Mouse (Mus musculus) forelimb bud, embryonic 11.5 days (tissue): ENCODE measurements around the gene Atxn7l3.
"Not testable (repeated sequence)": the region's sequence is repeated elsewhere in the genome, so short reads cannot be mapped to it uniquely, and the experiment has no call there.

ENCODE experiments used
- DNase-seq: peaks from one replicate; pipeline ENCODE4 v3.0.0-alpha.2; 2012; ENCODE audit warnings: low read depth, low spot score

Atxn7l3 gene

DNA sequence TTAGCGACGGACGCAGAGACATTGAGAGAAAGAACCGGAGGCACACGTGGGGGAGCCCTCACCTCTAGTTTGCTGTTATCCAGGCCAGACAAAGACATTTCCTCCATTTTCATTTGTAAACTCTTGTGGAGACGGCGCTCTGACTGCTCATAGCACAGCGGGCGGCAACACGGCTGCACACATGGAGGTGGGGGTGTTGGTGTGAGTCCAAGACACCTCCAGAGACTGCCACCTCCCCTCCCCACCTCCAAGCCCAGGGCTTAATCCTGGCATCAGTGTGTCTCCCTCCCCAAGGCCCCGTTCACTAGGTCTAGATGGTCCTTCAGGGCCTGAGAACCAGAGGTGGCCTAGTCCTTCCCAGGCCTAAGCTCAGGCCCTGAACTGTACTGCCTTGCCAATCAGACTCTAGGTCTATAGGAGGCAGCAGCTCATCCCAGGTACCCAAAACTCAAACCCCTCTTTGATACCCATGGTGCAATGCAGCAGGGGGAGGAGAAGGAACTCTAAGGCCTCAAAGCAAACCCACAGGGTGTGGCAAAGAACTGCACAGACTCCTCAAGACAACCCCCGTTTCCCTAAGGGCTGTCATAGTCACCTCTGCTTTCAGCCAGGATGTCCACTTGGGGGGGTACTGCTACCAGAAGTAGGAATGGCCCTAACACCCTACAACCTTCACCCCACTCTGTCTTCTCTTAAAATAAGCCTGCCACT lies 1.4 kb downstream of the Atxn7l3 start:
- DNase-seq = no peak

DNA sequence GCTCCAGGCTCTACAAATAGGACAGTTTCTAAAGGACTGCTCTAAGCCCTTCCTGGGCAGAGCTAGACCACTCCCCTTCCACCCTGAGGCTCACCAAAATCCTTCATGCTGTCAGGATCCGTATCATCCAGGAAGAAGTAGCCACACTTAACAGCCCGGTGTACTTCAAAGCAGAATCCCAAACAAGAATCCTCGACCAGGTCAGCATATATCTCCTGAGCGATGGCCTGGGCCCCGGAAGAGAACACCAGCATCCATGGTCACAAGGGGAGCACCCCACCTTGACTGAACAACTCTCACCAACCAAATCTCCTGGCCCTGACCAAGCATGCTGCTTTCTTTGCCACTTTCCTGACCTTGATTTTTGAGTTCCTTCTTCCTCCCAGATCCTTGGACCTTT lies 2.0 kb downstream of the Atxn7l3 start:
- no peak for DNase-seq

DNA sequence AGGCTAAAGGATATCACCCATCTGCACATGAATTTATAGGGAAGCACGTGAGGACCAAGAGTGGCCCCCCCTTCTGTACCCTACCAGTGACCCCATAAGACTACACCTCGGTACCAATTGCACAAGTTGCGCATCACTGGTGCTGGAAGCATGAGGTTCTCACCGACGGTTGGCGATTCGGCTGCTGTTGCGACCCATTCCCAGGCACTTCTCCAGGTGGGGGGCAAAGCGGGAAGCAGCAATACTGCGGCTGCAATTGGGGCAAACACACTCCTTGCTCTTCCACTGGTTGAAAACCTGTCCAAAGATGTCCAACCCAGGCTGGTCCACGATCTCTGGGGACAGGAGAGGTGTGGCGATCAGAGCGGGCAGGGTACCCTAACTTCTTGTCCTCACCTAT lies 2.5 kb downstream of the Atxn7l3 start:
- no peak for DNase-seq

DNA sequence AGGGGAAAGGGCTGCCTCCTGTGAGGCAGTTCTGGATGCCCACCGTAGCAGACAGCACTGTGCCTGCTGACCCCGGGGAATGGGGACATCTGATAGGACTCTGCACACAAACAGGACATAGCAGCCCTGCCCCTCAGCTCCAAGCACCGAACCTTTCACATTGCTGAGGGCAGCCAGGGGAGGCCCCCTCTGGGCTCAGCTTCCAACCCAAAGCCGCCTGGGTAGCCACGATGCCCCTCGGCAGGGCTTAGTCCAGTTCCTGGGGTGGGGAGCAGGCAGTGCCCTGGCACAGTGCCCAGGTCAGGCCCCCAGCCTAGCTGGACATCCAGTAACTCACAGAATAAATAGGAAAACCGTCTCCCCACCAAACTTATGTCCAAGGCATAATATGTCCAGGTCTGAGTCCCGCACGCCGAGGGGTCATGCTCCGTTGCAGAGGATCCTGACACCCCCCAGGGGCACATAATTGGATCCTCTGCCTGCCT lies 5.3 kb downstream of the Atxn7l3 start:
- DNase-seq = no peak

DNA sequence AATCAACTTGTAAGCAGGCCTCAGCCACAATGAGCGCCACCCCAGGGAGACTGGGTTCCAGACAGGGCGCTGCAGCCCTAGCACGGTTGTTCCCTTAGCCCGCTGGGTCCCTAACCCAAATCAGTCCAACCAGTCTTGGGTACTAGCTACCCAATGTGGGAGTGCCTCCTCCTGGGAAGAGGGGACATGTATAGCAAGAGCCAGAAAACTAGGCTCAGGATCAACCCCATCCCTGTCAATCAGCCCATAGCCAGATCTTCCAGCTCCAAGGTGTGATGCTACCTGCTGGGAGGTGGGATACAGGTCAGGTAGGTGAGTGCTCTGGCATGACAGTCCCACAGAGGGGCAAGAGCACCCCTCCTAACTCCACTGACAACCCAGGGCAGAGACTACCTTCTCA lies 6.3 kb downstream of the Atxn7l3 start:
- DNase-seq = no peak

DNA sequence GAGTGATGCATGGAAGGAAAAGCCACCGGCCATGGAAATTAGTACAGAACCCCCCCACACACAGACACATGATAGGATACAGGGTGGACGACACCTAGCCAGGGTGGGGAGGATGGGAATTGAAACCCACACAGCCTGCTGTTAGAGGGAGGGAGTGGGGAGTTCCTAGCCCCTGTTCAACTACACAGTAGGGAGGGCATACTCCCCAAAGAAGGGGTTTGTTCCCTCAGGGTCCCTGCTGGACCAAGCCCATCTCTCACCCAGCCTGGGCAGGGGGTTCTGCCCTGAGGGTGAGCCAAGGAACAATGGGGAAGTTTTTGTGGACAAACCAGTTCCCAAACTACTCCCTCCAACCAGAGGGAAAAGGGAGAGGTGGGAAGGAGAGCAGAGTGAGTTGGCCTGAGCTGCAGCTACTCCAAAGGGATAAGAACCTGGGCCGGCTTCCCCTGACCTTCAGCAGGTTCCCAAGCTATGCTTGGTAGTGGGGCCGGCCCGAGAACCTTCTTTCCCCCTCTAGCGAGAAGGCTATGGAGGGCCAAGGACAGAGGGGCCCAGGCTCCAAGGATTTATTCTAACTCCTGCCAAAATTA lies 6.8 kb downstream of the Atxn7l3 start:
- DNase-seq = no peak

DNA sequence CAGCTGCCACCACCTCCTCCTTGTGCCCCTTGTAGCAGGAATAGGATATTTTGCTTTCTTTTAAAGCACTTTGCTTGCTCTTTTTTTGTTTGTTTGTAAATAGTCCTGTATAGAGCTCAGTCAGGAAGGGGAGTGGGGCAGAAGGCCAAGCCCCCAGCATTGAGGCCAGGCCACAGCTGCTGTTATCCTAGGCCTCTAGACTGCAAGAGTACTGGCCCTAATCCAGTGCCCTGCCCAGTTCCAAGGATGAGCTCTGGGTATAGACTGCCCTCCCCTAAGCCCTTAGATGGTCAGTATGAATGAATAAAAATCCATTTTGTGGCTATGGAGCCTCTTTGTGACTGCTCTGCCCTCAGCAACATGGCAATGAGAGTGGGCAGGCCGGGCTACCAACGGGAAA lies 7.5 kb downstream of the Atxn7l3 start:
- DNase-seq = no peak

DNA sequence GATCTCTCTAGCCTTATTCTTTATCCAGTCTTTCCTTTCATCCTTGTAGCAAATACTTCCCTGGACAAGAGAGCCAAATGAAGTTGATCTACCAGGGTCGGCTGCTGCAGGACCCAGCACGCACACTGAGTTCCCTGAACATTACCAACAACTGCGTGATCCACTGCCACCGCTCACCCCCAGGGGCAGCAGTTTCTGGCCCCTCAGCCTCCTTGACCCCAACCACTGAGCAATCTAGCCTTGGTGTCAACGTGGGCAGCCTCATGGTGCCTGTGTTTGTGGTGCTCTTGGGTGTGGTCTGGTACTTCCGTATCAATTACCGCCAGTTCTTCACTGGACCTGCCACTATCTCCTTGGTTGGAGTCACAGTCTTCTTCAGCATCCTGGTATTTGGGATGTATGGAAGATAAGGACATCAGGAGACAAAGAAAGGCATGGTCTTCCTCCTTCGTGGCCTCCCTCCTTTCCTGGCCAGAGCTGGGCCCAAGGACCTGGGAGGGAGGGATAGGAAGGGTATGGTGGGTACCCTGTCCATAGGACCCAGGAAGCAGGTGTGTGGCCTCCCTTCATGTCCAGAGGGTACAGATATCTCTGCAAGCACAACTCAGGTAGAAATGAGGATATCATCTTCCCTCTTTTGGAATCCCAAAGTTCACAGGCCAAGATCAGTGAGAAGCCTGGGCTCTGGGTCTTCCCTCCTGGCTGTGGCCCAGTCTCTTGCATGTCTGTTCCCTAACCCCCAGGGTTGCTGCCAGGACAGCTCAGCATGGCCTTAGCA lies 8.2 kb downstream of the Atxn7l3 start:
- no peak for DNase-seq

DNA sequence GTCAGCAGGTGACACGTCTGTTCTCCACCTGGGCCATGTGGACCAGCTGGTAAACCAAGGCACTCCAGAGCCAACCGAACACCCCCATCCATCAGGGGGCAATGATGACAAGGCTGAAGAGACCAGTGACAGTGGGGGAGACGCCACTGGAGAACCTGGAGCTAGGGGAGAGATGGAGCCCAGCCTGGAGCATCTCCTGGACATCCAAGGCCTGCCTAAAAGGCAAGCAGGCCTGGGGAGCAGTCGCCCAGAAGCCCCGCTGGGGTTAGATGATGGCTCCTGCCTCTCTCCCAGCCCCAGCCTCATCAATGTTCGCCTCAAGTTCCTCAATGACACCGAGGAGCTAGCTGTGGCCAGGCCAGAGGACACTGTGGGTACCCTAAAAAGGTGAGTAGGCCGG lies 8.9 kb downstream of the Atxn7l3 start:
- no peak for DNase-seq

DNA sequence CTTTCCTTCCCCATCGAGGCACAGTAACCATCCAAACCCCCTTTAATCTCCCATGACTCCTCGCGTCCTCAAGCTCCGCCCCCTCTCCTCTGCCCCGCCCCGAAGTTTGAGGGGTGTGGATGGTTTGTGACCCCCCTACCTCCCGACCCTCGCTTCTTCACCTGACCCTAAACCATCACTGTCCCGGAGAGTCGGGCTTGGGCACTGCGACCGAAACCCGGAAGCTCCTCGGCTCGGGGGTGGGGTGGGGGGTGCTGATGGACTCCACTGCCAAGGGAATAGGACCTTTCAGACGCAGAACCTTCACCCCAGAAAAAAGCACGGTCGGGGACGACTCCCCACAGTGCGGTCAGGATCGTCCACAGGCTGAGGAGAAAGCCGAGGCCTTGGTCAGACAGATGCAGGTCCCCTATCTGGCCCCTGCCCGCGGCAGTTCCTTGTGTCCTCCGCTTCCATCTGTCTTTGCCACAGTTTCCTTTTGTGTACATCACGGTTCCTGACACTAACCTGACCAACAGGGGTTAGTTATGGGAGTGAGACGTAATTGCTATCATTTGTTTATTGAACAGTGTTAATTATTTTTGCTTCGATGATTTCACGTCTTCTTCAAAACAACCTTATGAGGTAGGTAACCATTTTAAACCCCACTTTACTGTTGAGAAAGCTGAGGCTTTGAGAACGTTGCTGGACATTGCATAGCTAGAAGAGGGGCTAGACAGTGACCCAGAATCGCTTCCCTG lies 11.2 kb downstream of the Atxn7l3 start:
- no peak for DNase-seq

DNA sequence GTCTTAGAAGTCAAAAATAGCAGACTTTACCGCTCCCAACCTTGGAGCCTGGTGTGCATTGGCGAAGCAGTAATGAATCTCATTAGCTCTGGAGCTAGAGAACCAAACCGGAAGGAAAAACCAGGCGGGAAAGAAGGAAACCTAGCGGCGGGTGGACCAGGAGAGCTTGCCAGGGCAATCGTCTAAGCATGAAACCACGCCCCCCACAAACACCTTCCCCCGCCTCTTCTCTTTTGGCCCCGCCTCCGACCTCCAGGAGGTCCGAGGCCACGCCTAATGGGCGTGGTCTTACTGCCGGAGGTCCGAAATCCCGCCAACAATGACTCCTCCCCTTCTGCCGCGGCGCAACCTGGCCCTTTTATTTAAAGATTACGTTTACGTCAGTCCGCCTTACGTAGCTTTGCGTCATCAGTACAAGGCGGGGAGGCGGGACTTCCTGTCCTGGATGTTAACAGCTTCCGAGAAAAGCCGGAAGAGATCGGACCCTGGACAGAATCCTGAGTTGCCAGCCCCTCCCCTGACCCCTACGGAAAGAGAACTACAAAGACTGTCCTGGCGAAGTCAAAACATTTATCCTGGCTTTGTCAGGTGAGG lies 11.8 kb downstream of the Atxn7l3 start, which contains the start of gene Tmub2:
Tmub2 (plus strand) TSS at position 431 of the 594 bp plus-strand sequence.
- peak; percentile 100 for DNase-seq

DNA sequence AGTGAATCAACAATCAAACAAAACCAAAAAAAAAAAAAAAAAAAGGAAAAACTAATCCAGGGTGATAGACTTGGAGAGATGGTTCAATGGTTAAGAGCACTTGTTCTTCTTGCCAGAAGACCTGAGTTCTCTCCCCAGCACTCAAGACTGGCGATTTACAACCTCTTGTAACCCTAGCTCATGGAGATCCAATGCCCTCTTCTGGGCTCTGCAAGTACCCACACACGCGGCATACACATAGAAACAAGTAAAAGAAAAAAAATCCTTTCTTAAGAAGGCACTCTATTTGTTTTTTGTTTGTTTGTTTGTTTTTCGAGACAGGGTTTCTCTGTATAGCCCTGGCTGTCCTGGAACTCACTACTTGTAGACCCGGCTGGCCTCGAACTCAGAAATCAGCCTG lies 12.5 kb downstream of the Atxn7l3 start:
- no peak for DNase-seq

DNA sequence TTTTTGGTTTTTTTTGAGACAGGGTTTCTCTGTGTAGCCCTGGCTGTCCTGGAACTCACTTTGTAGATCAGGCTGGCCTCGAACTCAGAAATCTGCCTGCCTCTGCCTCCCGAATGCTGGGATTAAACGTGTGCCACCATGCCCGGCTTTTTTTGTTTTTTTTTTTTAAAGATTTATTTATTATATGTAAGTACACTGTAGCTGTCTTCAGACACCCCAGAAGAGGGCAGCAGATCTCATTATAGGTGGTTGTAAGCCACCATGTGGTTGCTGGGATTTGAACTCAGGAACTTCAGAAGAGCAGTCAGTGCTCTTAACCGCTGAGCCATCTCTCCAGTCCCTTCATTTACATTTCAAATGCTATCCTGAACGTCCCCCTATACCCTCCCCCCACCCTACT lies 16.2 kb downstream of the Atxn7l3 start:
- not testable (repeated sequence) for DNase-seq

DNA sequence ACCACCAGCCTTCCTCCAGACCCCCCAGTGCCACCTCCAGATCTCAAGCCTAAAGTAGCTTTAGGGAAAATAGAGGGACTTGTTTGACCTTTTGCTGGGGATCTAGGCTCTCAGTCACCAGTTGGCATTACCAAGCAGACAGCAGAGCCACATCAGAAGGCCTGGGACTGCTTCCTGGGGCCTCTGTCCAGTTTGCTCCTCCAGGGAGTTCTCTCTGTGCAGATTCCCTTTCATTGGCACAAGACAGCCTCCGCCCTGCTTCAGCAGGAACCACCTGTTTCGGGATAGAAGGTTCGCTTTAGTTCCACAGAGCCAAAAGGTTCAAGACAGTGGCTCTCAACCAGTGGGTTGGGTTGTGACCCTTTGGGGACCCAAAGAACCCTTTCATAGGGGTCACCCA lies 16.8 kb downstream of the Atxn7l3 start:
- DNase-seq = no peak

DNA sequence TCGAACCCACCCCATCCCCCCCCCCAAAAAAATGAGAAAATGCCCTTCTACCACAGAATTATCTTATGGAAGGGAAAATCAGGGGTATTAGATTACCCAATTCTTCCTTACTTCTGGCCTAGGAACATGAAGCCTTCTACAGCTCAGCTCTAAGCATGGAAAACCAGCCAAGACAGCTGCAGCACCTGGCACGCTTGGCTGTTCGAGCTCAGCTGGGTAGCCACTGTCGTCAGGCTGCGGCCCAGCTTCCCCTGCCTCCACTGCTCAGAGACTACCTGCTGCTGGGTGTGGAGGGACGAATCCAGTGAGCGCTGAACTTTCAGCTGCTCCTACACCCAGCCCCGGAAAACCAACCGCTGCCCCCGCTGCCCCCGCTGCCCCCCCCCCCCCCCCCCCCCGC lies 18.7 kb downstream of the Atxn7l3 start:
- DNase-seq = no peak

DNA sequence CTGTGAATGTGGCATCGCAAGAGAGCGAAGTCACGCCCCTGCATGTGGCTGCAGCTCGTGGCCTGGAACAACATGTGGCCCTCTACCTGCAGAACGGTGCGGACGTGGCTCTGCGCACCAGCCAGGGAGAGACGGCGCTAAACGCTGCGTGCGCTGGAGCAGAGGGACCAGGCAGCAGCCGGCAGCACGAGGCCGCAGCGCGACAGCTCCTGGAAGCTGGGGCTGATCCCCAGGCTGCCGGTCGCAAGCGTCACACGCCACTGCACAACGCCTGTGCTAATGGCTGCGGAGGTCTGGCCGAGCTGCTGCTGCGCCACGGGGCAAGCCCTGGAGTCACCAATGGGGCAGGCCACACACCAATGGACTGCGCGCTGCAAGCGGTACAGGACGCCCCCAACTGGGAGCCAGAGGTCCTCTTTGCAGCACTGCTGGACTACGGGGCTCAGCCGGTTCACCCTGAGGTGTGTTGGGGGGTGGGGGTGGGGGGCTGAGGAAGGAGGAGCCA lies 20.0 kb downstream of the Atxn7l3 start:
- DNase-seq = peak; percentile 48

DNA sequence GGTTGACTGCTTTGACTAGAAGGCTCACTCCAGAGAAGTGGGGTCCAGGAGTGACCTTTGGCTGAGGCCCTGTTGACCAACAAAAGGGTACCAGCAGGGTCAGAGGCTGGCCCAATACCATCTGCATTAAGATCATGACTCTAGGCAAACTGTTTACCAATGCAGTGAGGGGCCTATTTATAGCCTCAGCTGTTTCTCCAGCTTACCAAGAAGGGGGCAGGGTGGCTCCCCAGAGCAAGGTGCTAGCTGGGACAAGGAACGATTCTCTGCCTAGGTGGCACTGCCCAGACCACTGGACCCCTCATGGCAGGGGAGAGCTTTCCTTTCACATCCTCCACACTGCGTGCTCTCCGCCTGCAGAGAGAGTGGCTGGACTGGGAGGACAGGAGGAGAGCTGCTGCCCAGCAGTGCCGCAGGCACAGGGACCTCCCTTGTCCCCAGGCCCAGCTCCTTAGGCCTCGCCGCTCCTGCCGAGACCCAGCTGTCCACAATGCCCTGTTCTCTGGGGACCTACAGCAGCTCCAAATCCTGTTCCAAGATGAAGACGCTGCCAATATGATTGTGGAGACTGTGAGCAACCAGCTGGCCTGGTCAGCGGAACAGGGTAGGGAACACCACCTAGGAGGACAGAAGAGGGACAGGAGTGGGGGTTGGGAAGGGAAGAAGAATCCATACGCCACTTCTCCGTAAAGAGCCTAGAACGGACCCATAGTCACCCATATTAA lies 27.7 kb downstream of the Atxn7l3 start, which contains the start of gene Asb16:
Asb16 (plus strand) TSS at position 224 of the 725 bp plus-strand sequence.
- no peak for DNase-seq

DNA sequence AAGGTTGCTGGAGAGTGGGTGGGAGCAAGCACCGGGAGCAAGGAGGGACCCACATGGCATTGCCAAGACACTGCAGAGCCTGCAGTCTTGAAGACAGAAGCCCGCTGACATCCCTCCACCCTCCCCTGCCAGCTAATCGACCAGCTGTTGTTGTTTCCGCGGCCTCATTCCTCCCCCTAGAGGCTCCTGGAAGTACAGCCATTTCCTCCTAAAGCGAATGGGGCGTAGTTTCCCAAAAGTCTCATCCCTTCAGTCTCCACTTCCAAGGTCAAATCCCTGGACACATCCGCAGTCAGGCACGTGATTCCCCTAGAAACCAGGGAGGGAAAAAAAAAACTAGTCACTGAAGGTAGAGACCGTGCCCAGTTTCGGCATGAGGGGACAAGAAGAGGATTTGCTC lies 29.0 kb downstream of the Atxn7l3 start:
- DNase-seq = peak; percentile 65

DNA sequence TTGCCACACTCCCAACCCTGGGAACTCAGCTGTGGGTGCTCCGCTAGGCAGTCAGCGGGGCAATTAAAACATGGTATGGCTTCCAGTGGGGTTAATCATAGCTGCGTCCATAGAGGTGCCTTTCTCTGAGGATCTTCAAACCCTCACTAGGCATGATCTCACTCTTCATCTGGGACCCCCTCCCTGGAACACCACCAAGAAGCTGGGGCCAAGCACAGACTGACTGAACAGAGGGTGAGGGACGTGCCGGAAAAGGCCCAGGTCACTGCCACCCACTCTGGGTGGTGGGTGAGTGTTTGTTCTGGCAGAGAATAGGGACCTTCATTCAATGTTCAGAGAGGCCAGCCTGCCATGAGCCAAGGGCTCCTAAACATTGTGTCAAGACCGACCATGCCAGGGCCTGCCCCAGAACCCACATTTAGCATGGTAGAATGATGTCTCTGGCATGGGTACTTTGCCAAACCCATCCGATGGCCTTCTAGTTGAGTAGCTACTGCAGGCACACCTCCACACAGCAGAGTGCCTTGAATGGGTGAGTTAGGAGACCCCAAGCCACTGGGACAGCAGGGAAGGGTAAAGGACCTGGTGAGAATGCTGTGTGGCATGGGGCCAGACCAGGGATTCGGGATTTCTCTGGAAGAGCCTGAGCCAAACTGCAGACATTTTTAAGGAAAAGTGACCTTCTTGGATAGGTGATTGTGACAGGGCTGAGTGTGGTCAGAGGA lies 29.6 kb downstream of the Atxn7l3 start:
- DNase-seq = no peak

DNA sequence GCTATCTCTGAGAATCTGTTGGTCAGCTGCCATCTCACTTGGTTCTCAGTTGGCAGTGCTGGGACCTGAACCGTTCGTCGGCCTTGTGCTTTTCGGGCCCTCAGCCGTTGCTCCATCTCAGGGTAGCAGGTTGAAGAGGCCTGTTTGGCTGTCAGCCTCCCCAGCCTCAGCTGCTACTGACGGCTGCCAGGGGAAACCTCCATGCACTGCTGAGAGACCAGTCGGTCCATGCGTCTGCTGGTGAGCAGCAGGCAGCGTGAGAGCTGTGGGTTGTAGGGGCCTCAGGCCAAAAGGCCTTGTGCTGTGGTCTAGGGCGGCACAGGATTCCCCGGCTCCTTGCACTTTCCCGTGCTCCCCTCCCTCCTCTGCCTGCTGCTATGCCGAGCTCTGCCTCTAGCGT lies 30.6 kb downstream of the Atxn7l3 start:
- DNase-seq = no peak
